Mouse (Mus musculus) Muller cell, postnatal 12 days (primary cell): Measurements from ENCODE around the gene Mrpl17.
"Not testable (repeated sequence)": the region's sequence is repeated elsewhere in the genome, so short reads cannot be mapped to it uniquely, and the experiment has no call there.

Experiments used
- DNase-seq: peaks from one replicate; pipeline ENCODE4 v3.0.0-alpha.2; 2015; ENCODE audit errors: inconsistent ontology term

Gene Mrpl17

DNA sequence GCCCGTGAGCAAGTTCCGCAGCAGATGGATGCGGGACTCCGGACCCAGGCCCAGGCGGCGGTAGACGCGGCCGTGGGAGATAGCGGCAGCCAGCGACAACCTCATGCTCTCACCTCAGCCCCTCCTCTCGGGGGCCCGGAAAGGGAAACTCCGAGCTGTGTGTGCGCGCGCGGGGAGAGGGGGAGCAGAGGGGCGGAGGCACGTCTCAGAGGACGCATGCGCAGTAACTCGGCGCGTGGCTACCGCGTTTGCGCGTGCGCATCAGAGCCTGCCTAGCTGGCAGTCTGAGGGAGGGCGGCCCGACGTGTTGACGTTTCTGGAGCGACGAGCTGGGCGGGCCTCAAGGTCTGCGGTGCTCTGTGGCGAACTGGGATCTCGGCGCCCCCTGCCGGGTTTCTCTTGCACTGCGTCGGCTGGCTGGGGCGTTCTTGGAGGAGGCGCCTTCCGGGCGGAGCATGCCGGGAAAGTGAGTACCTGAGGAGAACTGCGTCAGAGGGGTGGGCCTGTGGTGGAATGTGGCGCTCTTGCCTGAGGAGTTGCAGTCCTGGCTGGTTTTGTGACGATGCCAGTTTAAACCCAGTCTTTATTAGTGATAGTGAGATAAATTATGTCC is at the start of gene Mrpl17:
Gene Mrpl17 (minus strand): TSS at position 223 of the 613 bp plus-strand sequence.
- DNase-seq = peak; percentile 99

DNA sequence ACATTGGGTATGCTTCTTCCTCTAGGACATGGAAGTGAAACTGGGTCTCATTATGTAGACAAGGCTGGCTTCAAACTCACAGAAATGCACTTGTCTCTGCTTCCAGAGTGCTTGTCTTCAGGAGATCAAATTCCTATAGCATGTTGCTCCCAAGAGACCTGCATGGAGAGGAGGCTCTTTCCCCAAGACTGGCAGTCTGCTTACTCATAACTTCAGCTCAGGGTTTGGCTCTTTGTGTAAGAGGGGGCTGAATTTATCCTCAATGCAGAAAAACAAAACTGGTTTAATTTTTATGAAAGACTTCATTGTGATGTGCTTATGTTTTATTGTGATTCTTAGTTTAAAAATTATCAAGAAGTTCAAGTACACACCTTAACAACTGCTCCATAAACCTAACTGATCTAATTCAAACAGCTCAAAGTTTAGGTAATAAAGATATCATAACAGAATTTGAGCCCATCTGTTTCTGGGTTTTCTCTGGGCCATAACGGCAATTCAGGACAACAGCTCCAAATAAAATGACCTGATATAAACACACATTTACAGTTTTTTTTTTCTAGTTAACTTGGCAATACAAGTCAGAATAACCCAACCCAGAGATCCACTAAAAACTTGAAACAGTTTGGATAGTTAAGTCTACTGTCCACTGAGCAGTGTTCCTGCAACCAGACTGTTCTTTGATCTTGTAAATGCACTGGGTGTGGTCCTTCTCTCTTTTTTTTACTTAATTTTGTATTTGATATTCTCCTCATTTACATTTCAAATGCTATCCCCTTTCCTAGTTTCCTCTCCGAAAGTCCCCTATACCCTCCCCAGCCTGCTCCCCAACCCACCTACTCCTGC is 45.0 kb upstream of the Mrpl17 start:
- not testable (repeated sequence) for DNase-seq

DNA sequence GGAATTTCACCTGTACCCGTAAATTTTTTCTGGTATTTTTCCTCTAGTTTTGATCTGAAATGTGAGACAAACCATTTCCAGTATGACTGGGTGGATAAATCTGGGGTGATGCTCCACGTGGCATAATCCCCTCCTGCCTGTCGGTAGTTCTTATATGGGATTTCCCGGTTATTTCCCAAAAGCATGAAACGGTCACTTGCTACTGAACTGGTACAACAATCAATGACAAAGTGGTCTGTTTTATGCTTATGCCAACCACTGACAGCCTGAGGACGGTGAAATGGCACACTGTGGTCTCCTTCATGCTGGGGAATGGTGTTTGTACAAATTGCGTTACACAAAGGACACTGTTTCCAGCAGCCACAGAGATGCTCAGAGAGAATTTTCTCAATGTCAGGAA is 13.4 kb upstream of the Mrpl17 start:
- no peak for DNase-seq

DNA sequence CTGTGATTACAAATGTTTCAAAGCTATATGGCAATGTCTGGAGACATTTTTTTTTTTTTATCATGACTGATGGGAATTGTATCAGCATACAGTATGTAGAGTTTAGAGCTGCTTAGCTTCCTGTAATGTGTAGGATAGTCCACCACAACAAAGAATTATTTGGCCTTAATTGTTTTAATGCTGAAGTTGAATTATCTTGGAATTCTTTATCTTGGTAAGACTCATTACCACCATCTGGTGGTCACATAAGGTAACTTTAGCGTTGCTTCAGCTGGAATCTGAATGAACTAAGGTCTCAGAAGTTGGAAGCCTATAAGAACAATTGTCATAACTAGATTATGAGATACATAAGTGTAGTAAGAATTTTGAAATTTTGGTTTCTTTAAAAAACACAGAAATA is 7.6 kb upstream of the Mrpl17 start:
- DNase-seq = peak; percentile 33

DNA sequence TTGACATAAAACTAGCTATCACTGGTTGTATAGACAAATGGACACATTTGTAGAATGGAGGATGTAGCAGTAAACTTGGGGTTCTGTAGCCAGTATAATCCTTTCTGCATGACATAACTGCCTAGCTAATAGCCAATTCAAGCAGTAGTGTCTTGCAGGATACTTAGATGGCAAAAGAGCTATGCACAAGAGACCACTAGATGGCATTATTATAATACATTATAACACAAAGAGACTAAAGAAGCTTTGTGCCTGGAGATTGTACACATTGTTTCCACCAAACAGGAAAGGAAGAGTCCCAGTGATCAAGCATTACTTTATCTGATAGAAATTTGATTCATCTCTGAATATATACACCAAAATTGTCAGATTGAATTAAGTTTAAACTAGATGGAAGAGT is 5.8 kb upstream of the Mrpl17 start:
- DNase-seq = peak; percentile 6

DNA sequence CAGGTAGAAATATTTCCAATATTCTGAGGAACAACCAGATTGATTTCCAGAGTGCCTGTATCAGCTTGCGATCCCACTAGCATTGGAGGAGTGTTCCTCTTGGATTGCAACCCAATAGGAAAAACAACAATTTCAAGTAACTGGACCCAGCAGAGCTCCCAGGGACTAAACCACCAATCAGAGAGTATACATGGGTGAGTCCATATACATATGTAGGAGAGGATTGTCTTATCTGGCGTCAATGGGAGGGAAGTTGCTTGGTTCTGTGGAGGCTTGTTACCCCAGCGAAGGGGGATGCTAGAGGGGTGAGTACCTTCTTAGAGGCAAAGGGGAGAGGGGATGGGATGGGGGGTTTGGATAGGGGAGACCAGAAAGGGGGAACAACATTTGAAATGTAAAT is 2.4 kb upstream of the Mrpl17 start:
- DNase-seq = no peak

DNA sequence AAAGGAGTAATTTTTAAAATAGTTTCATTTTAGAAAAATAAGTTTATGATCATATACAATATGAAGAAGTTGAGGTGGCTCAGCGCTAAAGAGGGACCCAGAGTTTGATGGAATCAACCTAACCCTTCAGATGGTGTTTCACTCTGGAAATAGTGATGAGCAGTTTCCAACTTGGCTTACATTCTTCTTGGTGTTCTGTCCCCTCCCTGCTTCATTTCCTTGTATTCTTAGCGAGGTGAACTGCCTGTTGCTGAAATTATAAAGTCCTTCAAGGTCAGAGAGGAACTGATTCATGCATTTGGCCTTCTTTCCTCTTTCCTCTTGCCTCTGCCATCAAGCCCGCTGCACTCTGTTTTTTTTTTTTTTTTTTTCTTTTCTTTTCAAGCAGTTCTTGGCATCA is 1.7 kb upstream of the Mrpl17 start:
- DNase-seq = no peak

DNA sequence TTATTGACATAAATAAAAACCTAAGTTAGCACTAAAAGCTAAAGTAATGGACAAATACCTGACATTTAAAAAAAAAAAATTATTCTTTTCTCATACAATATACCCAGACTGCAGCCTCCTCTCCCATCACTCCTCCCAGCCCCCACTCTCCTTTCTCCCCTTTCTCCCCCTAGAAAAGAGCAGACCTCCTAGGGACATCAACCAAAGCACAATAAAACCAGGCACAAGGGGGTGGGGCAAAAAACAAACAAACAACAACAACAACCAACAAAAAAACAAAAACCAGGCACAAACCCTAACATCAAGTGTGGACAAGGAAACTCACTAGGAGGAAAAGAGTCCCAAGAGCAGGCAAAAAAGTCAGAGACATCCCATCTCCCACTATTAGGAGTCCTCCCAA is 617 bp upstream of the Mrpl17 start:
- no peak for DNase-seq

DNA sequence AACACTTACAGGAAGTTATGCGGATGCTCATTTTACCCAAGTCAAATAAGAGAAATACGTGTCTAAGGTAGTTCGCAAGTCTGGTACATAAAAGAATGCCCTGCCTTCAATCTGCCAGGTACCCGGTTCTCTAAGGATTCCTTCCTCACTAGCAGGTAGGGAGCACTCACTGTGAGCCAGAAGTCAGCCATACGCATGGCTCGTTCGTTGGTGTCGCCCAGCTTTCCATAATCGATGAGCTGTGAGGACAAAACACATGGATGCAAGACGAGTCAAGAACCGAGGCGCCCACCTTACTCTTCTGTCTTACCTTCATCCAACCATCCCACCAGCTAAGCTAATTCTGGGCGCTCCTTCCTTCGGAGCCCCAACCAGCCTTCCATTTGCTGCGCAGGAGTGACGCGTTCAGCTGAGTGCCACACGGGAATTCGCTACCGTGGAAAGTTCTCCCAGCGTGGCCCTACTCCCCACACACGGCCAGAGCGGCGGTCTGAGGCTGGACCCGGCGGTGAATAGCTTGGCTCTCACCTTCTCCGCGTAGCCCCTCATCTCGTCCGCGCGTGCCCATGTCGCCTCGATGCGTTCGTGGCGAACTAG is 521 bp downstream of the Mrpl17 start:
- no peak for DNase-seq

DNA sequence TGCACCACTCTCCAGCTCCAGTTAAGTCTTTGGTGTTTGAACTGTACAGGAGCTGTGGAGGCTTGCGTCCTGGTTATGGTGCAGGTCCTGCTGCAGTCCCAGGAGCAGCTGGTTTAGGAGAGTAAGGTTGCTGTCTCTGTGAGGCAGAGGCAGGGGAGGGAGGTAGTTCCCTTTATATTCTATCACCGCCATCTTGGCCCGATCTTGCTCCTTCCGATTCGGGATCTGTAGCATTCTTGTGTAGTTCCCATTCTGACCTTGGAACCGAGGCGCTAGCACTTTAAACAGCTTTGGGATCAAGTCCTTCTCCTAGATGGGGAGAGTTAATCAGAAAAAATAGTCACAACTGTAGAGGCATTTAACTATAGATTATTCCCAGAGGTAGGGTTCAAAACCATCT is 1.1 kb downstream of the Mrpl17 start:
- no peak for DNase-seq

DNA sequence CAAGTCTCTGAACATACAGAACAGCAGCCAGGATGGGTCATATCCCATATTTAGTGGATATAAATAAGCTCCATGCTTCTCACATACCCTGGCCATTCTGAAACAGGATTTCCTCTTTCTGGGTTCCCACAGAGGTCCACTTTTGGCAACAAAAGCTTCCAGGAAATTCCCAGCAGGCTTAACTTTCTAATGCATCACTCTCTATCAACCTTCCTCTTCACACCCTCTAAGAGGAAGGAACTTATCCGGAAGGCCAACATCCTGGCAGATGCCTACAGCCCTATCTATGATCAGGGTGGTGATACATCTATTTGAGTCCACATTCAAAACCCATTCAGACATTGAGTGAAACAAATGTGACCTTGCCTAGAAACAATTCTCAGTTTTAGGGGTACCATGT is 2.5 kb downstream of the Mrpl17 start:
- no peak for DNase-seq

DNA sequence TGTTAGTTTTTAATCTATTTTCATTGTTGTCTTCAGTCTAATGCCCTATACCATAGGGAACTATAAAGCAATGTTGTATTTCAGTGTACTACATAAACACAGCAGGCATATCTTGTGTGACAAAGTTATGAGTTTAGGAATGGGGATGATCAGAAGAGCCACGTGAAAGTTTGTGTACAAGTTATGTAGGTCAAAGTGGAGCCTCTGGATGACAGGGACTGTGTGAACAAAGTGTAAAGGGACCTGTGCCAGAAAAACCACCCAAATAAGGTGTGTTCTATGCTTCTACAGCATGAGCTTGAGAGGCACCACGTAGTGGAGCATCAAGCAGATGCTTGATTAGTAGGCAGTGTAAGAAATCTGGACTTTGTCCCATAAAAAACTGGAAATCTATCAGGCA is 4.2 kb downstream of the Mrpl17 start:
- no peak for DNase-seq

DNA sequence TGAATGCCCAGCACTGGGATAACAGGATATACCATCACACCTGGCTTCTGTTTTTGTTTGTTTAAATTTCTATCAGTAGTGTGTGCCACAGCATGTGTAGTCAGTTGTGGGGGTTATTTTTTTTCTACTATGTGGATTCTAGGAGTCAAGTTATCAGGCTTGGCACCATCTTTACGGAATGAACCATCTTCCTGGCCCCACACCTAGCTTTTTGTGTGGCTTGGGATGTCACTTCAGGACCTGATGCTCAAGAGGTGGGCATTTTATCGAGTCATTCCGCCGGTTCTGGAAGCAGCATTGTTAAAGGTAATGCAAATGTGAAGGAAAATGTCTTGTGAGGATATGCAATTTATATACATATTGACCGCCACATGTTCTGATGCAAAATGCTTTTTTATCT is 4.8 kb downstream of the Mrpl17 start:
- no peak for DNase-seq

DNA sequence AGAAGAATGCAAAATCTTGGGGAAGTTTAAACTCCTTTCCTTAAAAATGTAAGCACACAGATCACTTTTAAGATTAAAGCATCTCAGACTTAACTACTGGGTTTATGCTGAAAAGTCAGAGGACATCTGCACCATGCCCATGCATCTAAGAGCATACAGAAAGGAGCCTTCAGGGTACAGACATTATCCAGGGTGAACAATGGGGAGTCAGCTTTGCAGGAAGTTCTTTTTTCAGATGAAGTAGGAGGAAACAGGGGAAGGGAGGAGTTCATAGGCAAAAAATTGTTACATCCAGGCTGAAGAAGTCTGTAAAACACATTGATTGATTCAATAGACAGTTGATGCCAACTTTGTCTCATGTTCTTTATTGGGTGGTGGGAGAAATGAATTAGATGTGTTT is 7.5 kb downstream of the Mrpl17 start:
- no peak for DNase-seq

DNA sequence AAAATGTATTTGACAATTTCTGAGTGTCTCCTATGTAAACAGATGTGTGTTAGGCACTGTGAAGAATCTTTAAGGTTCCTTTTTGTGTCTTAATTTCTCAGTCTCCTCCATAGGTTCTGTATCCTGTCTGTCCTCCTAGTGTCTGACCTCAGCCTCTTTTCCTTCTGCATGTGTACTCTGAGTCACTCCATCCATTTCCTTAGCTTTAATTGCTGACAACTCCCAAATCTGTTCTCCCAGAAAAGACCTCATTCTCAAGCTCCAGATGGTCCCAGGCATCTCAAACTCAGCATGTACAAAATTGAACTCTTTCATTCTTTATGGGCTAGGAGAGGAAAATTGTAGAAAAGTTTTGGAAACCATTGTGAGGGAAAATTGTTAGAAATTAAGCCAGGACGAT is 8.1 kb downstream of the Mrpl17 start:
- DNase-seq = no peak

DNA sequence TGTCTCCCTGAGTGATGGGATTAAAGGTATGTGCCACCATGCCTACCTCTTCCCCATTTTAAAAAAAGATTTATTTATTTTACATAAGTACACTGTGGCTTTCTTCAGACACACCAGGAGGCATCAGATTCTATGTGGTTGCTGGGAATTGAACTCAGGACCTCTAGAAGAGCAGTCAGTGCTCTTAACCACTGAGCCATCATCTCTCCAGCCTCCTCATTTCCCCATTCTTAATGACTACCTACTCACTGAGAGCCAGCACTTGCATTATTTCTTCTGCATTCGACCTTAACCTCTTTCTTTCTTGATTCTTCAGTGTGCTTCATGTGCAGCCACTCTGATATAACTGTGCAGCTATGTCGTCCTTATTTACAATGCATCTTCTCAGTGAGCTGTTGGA is 8.6 kb downstream of the Mrpl17 start:
- no peak for DNase-seq

DNA sequence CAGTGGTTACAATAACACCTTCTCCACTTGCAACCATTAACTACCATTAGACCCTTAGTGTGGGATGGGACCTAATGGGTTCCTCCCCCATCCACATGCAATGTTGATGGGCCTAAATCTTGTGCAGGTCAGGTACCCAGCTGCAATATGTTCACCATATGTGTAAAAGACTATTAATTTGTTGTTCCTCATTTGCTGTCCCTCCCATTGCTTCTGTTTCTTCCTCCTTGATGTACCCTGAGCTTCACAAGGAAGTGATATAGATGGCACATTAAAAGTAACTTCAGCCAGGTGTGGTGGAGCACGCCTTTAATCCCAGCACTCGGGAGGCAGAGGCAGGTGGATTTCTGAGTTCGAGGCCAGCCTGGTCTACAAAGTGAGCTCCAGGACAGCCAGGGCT is 13.9 kb downstream of the Mrpl17 start:
- DNase-seq = no peak

DNA sequence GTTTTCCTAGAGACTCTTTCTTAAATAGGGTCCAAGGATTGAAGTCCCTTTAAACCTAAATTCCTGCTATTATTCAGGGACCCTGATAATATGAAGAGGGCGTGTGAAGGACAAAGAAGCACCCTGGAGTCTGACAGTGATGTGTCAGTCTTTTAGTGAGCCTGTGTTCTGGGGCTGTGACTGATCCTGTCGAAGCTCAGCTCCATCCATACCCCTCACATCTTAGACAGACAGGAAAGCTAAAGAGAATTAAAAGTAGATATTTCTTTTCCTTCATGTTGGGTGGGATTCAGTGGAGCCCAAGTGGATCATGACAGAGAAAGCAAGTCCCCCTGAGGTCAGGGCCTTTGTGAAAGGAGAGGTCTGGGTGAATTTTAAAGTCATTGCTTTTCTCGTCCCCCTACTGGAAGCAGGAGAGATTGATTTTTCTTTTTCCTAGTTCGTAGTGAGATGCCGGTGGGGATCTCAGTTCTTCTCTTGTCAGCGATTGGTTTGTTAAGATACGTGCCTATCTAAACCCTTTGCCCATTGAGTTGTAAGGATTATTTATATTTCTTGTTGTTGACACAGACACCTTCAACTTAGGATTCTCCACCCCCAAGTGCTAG is 15.0 kb downstream of the Mrpl17 start:
- DNase-seq = no peak

DNA sequence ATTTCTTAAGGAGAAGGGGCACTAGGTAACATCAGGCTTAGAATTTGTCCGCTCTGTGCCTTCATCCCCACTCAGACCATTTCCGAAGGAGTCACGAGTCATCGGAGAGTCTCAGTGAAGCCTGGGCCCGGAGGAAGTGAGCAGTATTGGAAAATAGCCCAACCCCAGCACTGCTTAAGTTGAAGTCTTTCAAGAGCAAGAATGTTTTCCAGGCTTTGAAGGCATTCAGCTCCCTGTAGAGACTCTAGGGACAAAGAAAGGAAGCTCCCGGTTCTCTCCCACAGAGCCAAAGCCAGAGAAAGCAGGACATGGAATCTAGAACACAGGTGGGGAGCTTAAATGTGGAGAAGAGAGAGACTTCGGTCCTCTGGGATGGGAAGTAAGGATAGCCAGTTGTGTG is 17.2 kb downstream of the Mrpl17 start:
- no peak for DNase-seq

DNA sequence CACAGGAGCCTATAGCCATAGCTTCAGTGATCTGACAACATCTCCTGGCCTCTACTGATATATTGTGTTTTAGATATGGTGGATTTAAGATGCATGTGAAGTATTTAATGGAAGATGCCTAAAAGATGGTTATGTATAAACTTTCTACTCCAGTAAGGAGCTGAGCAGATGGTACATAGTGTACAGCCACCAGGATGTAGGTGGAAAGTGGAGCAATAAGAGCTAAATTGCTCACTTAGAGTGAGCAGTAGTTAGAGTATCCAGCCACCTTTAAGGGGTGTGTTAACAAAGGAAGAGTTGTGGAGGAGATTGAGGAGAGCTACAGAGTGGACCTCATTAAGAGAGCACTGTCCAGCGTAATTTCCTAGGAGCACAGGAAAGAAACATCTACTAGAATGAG is 19.8 kb downstream of the Mrpl17 start:
- DNase-seq = no peak

DNA sequence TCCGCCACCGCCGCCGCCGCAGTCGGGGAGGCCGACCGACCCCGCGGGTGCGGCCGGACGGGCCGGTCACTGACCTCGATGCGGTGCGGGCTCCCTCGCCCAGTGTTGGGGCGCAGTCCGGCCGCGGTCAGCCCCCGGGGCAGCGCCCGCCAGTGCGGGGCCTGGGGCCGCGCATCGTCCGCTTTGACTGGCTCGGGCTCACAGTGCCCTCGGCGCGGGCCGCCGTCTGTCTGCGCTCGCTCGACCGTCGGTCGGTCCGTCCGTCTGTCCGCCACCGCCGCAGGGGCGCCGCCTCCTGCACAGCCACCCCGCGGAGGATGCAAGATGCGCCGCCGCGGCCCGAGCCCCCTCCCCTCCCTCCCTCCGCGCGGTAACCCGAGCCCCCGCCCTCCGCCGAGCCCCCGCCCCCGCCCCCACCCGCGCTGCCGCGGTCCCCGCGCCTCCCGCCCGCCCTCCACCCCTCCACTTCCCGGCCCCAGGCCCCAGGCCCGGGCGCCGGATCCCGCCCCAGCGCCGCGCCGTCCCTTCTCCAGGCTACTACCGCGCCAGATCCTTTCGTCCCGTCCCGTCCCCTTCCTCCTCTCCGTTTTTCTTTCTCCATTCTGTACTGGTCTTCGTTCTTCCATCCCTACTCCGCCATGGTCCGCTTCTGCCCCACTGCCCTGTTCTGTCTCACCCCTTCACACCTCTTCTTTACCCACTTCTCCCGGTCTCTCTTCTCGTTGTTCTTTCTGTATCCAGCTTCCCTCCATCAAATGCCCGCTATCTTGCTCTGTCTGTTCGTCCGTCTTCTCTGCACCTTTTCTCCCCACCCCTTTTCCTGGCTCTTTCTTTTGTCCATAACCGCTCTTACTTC is 23.4 kb downstream of the Mrpl17 start, which contains the start of gene Dchs1:
Gene Dchs1 (minus strand): TSS at position 370 of the 856 bp plus-strand sequence.
- no peak for DNase-seq
